Comparison of ENCODE assay signal across 8 mouse cellular contexts in genomic region chr6:113860735-113861374, GRCm38 (mm10).
A peak's percentile ranks its signal among the peaks of the same experiment; 100 is the strongest.
DNase-seq lines count a peak whose midpoint lies in the region; ATAC-seq and TF ChIP-seq lines count a peak whose summit lies in the region.

No protein-coding gene starts in this region.

- no peak for TF ChIP-seq CTCF in heart, adult 2 months (IDR thresholded peaks at IDR 0.05)

- H3K9ac ChIP-seq in forebrain, embryonic 13.5 days, result 0 out of 2 replicates have a peak overlapping the region, but pooled peaks have one; percentile 31
- no peak overlapping the region for H3K9ac ChIP-seq in midbrain, embryonic 16.5 days (ENCODE audit: low read depth, low read length)
- no peak overlapping the region for H3K9ac ChIP-seq in heart, adult 2 months (ENCODE audit: low read depth, low read length)

- peak; percentile 79 for ATAC-seq in forebrain, embryonic 13.5 days
- peak; percentile 64 for ATAC-seq in midbrain, embryonic 16.5 days
- no peak for ATAC-seq in erythroblast, adult 5-6 weeks (replicated peaks; ENCODE audit: low FRiP score, poor library complexity, severe bottlenecking)

- no peaks in the 10 kb centered on the region for H3K9me3 ChIP-seq in forebrain, embryonic 13.5 days (replicated peaks)
- H3K9me3 ChIP-seq in midbrain, embryonic 16.5 days (replicated peaks; ENCODE audit: control insufficient read depth, low read length, poor library complexity, severe bottlenecking), result no peaks in the 10 kb centered on the region

- H3K4me2 ChIP-seq in forebrain, embryonic 13.5 days, result peak overlapping the region; percentile 17
- no peak overlapping the region for H3K4me2 ChIP-seq in midbrain, embryonic 16.5 days (ENCODE audit: low read length)

- H3K4me1 ChIP-seq in forebrain, embryonic 13.5 days, result peaks cover 71% of the 10 kb centered on the region
- peaks cover 12% of the 10 kb centered on the region; the same call in 1 of the 2 replicates for H3K4me1 ChIP-seq in midbrain, embryonic 16.5 days (ENCODE audit: control insufficient read depth, insufficient read depth, low read length)
- H3K4me1 ChIP-seq in heart, adult 2 months (ENCODE audit: control insufficient read depth, insufficient read depth, low read length), result no peaks in the 10 kb centered on the region

- H3K4me3 ChIP-seq in forebrain, embryonic 13.5 days, result no peak overlapping the region
- H3K4me3 ChIP-seq in midbrain, embryonic 16.5 days (ENCODE audit: low read depth, low read length), result no peak overlapping the region
- H3K4me3 ChIP-seq in heart, adult 2 months, result no peak overlapping the region

- TF ChIP-seq EP300 in heart, adult 2 months (IDR thresholded peaks at IDR 0.05; ENCODE audit: insufficient read depth, low read depth, low read length), result no peak

- intact Hi-C loops in heart, adult 2 months (cut with DNase I), result no loop called here

- H3K27ac ChIP-seq in forebrain, embryonic 13.5 days, result peak overlapping the region; percentile 85
- H3K27ac ChIP-seq in midbrain, embryonic 16.5 days (ENCODE audit: low read length), result peak overlapping the region; percentile 45
- H3K27ac ChIP-seq in heart, adult 2 months, result no peak overlapping the region

- H3K36me3 ChIP-seq in forebrain, embryonic 13.5 days (ENCODE audit: poor library complexity, severe bottlenecking), result no peaks in the 10 kb centered on the region
- no peaks in the 10 kb centered on the region for H3K36me3 ChIP-seq in midbrain, embryonic 16.5 days (ENCODE audit: control insufficient read depth, insufficient read depth, low read length)
- H3K36me3 ChIP-seq in heart, adult 2 months (ENCODE audit: control insufficient read depth, insufficient read depth, low read length), result no peaks in the 10 kb centered on the region

- H3K27me3 ChIP-seq in forebrain, embryonic 13.5 days, result no peaks in the 10 kb centered on the region
- no peaks in the 10 kb centered on the region for H3K27me3 ChIP-seq in midbrain, embryonic 16.5 days (ENCODE audit: control insufficient read depth, insufficient read depth, low read depth, low read length)
- no peaks in the 10 kb centered on the region for H3K27me3 ChIP-seq in heart, adult 2 months (ENCODE audit: control insufficient read depth, insufficient read depth, low read length)

- 30% methylated on average over 15 of the region's 15 CpGs for WGBS in forebrain, embryonic 13.5 days
- WGBS in midbrain, embryonic 16.5 days, result 36% methylated on average over 15 of the region's 15 CpGs
- WGBS in heart, adult 2 months, result 48% methylated on average over 15 of the region's 15 CpGs

- no peak for TF ChIP-seq POLR2A in heart, adult 2 months (IDR thresholded peaks at IDR 0.05; ENCODE audit: insufficient read depth, low read depth, low read length)

- peak; percentile 38 to 65 for DNase-seq in adrenal gland, adult (ENCODE audit: inconsistent age in 2 of 2, low spot score in 1 of 2)
- no peak for DNase-seq in adrenal gland, adult 18-20 months (ENCODE audit: low spot score in 2 of 2)
- peak; percentile 48 for DNase-seq in Muller cell, postnatal 12 days (ENCODE audit: inconsistent ontology term)
- no peak for DNase-seq in heart, adult 2 months
- DNase-seq in thymus, adult 18-20 months, result no peak

- H3K79me2 ChIP-seq in heart, adult 2 months (replicated peaks; ENCODE audit: control insufficient read depth, insufficient read depth, low read length), result no peaks in the 10 kb centered on the region

Comparison
In these comparisons a context has a peak if more than half of its experiments do, and no peak if none do; other contexts are left out.
1. DNase-seq: peak in adrenal gland, adult (2 of 2) and Muller cell, postnatal 12 days (single experiment); none in adrenal gland, adult 18-20 months (0 of 2), heart, adult 2 months (0 of 2) and thymus, adult 18-20 months (0 of 2).